Mouse (Mus musculus): ENCODE data around the gene Gm20441. TPM values are rescaled to one million over a fixed set of nuclear protein-coding genes. Genes with fewer than 3 reads are reported as not detected.
A peak's percentile ranks its signal among the peaks of the same experiment; 100 is the strongest.

Gene Gm20441
- total RNA-seq (2015; ENCODE audit: low replicate concordance), result not detected in 2 replicates
- total RNA-seq (2017; ENCODE audit: low replicate concordance), result not detected in 2 replicates

DNA sequence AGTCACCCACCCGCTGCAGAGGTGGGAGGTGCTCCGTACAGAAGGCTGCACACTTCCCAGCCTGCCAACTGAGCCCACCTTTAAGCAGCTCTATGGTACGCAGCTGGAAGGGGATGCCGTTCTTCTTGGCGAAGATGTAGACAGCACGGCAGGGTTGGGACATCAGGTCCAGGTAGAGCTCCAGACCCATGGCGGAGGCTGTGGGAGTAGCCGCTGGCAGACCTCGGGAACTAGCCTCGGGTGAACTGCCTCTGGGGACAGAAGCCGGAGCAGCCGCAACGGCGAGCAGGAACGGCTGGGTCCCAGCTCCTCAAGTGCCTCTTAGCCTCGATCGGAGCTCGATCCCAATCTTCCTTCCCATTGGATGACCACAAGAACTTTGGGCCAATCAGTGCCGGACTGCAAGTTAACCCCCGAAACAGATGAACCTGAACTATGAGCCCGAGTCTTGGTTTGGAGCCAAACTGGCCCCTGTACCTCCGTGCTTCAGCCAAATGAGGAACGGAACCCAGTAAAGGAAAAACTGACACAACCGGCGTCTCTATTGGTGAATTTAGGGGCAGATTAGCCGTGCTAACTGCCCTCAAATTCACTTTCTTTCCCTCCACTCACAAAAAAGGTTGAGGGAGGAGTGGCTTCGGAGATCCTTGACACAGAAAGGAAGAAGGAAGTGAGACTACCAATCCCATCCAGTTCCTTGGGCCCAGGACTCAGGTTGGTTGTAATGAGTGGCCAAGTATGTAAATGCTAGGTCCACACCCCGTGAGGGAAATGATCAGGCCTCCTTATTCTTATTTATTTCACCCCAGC, at the start of gene Gm20441, which contains the start of gene Gstt3:
Gm20441 (minus strand) TSS at position 186 of the 810 bp plus-strand sequence.
Gstt3 (minus strand) TSS at position 646 of the 810 bp plus-strand sequence.
- ATAC-seq (replicated peaks; ENCODE audit: low FRiP score, poor library complexity, severe bottlenecking), result no peak

DNA sequence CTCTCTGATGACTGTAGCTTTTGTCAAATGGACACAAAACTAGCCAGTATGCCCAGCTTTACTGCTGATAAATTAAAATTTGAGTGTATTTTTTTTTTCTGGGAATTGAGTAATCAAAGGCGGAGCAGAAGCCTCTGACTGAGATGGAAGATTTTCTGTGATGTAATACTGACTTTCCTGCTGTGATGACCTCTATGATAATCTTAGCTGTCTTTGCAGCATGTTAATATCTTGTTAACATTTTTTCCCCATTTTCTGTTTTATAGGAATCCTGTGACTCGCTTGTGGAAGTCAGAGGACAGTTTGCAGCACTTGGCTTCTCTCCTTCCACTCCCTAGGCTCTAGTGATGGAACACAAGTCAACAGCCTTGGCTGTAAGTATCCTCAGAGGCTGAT, 49.5 kb upstream of the Gm20441 start:
- ATAC-seq (replicated peaks; ENCODE audit: low FRiP score, poor library complexity, severe bottlenecking), result no peak

DNA sequence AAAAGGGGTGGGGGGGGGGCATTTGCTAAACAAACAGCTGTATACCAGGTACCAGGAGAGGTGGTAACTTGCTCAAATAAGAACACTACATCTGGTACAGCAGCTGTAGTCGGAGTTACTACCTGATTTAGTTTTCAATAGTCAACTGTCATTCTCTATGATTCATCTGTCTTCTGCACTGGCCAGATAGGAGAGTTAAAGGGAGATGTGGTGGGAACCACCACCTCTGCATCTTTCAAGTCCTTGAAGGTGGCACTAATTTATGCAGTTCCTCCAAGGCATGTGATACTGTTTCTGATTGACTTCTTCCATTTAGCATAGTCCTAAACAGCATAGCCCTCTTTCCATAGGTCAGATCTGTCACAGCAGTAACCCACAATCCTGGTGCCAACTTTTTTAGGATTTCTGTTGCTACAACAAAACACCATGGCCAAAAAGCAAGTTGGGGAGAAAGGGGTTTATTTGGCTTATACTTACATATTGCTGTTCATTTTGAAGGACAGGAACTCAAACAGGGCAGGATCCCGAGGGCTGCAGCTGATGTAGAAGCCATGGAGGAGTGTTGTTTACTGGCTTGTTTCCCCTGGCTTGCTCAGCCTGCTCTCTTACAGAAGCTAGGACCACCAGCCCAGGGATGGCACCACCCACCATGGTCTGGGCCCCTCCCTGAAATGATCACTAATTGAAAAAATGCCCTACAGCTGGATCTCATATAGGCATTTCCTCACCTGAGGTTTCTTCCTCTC, 48.9 kb upstream of the Gm20441 start:
- ATAC-seq (replicated peaks; ENCODE audit: low FRiP score, poor library complexity, severe bottlenecking), result no peak

DNA sequence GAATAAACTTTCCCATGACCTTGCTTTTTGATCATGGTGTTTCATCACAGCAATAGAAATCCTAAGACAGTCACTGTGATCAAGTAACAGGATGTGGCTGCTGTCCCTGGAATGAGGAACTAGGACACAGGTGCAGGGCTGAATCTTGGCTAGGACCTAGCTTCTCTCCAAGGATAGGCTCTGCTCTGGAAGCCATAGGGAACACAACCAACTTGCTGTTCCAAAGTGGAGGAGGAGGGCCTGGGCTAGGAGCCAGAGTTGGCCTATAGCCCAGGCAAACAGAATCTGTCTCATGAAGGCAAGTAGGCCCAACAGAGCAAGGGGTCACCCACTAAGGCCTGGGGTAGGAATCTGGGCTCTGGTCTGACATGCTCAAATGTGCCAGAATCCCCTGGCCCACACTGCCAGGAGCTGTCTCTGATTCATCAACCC, 47.8 kb upstream of the Gm20441 start:
- no peak for ATAC-seq (replicated peaks; ENCODE audit: low FRiP score, poor library complexity, severe bottlenecking)

DNA sequence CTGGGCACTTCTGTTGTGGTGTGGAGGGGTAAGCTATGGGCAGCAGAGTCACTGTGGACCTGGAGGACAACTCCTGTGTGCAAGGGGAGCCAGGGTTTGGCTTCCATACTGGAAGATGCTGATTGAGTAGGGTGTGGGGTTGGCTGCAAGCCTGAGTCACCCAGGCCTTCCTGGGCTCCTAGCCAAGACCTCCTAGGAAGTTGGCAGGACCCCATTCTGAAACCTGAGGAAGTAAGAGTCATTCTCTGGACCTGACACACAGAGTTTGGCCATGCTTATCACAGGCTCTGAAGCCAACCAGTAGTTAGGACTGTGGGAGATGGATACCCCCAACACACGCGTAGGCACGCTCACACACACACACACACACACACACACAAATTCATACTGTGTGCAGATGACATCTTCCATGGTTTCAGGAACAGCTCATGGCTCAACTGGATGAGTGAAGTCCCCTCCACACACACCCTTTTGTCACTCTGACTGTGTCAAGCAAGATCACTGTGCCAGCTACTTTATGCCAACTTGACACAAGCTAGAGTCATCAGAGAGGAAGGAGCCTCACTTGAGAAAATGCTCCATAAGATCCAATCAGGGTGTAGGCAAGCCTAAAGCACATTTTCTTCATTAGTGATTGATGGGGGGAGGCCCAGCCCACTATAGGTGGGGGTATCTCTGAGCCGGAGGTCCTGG, 47.1 kb upstream of the Gm20441 start:
- no peak for ATAC-seq (replicated peaks; ENCODE audit: low FRiP score, poor library complexity, severe bottlenecking)

DNA sequence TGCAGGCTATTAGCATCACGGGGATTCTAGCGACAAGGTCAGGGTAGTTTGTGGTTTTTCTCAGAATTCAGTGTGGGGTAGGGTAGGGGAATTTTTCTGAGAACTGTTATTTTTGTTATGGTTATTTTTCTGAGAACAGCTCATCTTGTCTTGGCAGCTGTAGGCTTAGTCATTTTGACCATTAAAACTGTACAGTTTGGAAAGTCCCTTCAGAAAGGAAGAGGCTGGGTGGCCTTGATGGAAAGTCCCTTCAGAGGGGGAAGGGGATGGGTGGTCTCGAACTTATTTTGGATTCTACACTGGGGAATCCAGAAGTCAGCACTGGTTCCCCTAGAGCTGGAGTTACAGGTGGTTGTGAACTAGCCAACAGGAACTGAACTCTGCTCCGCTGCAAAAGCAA, 43.8 kb upstream of the Gm20441 start:
- ATAC-seq (replicated peaks; ENCODE audit: low FRiP score, poor library complexity, severe bottlenecking), result no peak

DNA sequence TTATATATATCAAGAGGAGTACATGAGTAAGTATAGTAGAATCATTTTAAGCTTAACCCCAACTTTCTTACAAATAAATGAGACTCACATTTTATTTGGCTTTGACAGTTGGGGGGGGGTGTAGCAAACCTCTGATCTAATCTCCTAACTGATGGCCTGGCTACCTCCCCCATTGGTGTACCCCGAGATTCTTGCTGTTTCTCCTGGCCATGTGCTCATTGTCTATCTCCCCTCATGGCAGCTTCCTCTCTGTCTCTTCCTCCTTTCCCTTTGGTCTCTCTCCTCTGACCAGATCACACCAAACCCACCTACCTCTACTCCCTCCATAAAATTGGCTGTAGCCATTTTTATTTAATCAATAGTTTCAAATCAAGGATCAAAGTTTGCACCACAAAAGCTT, 43.0 kb upstream of the Gm20441 start:
- no peak for ATAC-seq (replicated peaks; ENCODE audit: low FRiP score, poor library complexity, severe bottlenecking)

DNA sequence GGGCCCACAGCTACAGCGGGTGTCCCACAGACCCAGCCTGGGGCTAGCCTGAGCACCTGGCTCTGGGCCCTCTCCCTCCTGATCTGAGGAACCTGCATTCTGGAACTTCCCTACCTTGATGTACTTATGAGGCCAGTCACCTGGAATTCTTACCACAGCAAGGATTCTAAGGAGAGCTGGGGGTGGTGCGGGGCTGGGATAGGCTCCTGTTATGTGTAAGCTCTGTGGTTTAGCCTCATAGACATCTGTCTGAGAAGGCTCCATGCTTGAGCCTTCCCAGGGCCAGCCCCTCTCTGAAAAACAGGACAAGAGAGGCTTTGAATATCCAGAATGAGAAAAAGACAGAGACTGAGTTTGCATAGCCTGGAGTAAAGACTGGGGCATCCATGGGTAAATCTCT, 41.7 kb upstream of the Gm20441 start, which contains the start of gene Gstt4:
Gstt4 (minus strand) TSS at position 101 of the 400 bp plus-strand sequence.
- ATAC-seq (replicated peaks; ENCODE audit: low FRiP score, poor library complexity, severe bottlenecking), result no peak

DNA sequence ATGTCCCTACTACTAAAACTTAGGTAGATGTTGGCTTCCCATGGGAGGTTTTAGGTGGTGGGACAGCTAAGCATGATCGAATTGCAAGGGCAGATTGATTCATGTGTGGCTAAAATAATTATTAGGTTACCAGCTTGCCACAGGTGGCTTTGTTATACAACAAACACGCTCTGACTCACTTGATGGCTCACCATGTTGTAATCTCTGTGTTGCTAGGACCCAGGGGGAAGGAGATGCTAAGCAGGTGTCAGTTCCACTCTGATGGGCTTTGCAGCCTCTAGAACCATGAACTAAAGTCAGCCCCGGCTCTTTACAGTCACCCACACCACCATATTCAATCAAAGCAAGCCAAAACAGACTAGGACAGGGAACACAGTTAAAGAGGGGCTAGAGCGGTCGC, 39.1 kb upstream of the Gm20441 start:
- no peak for ATAC-seq (replicated peaks; ENCODE audit: low FRiP score, poor library complexity, severe bottlenecking)

DNA sequence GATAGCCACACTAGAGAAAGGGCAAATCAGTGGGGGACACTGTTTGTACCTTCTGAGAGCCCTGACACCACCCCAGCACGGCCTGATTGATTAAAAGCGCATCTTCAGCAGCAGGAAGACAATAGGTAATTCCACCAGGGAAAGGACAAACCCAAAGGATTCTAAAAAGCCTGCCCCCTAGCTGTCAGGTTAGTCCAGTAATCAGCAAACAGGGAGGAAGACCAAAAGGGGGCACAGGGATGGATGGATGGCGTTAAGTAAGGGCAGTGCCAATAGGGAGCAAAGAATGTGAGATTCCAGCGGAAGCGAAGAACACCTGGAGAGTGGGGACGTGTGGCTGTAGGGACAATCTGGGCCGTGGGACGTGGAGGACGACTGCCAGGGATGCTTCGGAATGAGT, 37.9 kb upstream of the Gm20441 start:
- ATAC-seq (replicated peaks; ENCODE audit: low FRiP score, poor library complexity, severe bottlenecking), result no peak

DNA sequence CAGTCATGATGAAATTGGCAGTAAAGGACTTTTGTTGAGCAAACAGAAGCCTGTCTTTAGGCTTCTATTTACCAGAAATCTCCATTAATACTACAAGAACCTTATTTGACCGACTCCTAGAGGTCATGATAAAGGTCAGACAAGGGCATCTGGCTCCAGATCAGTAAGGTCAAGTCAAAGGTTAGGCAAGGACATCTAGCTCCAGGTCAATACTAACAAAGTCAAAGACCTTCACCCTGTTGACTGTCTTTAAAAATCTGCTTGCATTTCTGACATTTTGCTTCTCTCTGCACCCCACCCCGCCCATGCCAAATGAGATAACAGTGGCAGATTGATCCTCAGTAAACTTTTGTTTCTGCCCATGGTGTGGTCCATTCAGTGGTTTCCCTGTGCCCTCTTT, 23.5 kb upstream of the Gm20441 start:
- no peak for ATAC-seq (replicated peaks; ENCODE audit: low FRiP score, poor library complexity, severe bottlenecking)

DNA sequence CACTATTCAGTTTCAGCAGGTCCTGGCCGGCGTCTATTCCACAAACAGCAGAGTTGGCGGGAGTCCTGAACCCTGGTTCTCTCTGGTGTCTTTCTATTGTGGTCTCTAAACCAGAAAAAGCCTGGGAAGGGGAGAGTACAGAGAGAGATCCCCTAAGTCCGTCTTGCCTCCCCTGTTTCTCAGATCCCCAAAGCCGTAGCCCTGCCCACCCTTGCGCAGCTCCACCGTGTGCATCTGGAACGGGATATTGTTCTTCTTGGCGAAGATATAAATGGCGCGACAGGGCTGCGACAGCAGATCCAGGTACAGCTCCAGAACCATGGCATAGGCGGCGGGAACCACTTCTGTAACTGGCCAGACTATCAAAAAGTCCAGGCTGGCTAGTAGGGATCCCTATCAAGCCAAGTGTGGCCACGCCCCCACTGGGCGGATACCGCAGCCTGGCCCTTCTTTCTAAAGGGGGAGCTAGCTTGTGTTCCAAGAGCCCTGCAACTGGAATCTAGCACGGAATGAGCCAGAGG, 17.5 kb upstream of the Gm20441 start, which contains the start of gene Gstt1:
Gstt1 (minus strand) TSS at position 409 of the 521 bp plus-strand sequence.
- peak; percentile 93 for ATAC-seq (replicated peaks; ENCODE audit: low FRiP score, poor library complexity, severe bottlenecking)

DNA sequence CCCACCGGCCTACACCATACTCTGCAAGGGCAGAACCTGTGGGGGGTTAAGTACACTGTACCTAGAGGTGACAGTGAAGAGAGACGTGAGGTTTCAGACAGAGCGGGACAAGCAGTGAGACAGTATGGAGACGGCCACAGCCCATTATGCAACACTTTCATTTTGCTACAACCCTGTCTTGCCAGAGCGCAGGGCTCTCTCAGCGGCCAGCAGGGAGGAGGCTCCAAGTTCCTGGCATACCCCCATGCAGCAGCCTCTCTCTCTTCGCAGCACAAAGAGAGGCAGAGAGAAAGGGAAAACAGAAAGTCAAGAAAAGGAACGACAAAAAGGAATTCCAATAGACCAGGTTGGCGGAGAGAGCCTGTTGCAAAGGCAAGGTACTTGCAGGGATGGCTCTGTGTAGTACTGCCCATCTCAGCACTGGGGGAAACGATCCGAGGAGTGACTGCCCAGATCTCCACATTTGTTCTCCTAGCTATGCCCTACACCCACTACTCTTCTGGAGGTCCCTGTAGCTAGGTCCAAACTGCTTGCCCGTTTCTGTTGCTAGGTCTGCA, 16.9 kb upstream of the Gm20441 start:
- peak; percentile 66 for ATAC-seq (replicated peaks; ENCODE audit: low FRiP score, poor library complexity, severe bottlenecking)

DNA sequence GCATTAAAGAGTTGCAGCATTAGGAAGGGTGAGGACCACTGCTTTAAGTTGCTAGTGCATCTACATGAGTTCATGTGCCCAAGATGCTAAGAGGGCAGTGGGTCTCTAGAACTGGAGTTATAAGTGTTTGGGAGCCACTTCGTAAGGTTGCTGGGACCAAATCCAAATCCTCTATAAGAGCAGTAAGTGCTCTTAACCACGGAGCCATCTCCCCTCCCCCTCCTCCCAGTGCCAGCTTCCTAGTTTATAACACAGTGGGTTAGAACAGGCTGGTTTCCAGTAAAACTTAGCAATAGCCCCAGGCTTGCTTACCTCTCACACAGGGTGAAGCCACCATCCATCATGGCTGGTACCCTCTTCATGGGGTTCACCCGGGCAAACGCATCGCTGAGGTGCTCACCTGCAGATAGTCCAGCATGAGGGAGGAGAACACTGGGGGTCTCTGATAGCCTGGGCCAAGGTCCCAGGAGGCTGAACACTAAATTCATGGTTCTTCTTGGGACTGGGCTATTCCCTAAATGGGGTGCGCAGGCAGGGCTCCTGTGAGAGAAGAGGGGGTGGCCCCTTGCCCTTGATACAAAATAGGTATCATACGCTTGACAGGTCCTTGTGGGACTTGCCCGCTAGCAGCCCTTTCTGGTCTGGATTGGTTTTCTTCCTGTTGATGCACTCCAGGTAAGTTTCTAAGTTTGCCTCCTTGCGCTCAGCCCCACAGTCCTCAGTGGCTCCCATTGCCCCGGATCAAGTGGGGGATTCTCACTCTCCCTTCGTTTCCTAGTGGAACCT, 16.2 kb upstream of the Gm20441 start:
- ATAC-seq (replicated peaks; ENCODE audit: low FRiP score, poor library complexity, severe bottlenecking), result no peak

DNA sequence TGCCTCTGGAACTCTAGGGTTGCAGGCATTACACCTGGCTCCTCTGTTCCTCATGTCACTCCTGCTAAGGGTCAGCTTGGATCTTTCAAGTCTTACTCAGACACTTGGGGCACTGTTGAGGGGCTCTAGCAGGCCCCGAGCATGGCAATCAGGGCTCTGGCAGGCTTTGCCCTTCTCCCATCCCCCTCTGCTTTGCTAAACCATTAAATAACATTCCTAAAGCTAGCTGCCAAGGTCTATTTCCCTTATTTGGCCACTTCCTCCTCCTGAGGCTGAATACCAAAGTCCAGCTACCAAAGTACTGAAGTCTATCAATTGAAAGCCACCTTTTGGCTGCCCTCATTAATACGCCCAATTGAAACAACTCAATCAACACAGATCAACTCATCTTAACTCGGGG, 14.1 kb upstream of the Gm20441 start:
- no peak for ATAC-seq (replicated peaks; ENCODE audit: low FRiP score, poor library complexity, severe bottlenecking)

DNA sequence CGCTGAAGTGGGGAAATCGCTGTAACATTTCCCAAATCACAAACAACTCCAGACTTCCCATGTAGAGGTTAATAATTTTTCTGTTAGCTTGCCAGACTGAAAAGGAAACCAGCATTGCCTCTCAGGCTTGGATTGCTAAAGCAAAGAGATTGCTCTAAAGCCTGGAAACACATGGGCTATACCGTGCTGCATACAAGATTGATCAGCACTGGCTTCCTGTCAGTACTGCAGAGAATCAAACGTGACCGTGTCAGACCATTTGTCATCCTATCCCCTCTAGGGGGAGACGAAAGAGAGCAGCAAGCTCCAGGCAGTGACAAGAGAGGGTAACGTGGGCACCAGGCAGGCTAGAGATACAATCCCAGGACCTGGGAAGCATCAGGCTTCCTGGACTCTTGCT, 10.0 kb upstream of the Gm20441 start:
- ATAC-seq (replicated peaks; ENCODE audit: low FRiP score, poor library complexity, severe bottlenecking), result no peak

DNA sequence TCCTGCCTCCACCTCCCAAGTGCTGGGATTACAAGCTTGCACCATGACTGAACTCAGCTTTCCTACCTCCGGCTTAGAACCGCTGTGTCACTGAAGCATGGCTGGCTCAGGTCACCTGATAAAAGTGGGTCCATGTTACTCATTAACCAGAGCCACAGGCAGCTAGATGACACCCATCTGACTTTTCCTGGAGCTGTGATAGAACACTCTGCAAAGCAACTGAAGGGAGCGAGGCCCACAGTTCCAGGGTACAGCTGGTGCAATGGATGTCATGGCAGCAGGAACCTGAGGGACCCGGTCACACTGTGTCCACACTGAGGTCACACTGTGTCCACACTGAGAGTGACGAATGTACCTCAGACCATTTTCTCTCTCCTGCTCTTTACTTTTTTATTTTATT, 9.1 kb upstream of the Gm20441 start:
- ATAC-seq (replicated peaks; ENCODE audit: low FRiP score, poor library complexity, severe bottlenecking), result no peak

DNA sequence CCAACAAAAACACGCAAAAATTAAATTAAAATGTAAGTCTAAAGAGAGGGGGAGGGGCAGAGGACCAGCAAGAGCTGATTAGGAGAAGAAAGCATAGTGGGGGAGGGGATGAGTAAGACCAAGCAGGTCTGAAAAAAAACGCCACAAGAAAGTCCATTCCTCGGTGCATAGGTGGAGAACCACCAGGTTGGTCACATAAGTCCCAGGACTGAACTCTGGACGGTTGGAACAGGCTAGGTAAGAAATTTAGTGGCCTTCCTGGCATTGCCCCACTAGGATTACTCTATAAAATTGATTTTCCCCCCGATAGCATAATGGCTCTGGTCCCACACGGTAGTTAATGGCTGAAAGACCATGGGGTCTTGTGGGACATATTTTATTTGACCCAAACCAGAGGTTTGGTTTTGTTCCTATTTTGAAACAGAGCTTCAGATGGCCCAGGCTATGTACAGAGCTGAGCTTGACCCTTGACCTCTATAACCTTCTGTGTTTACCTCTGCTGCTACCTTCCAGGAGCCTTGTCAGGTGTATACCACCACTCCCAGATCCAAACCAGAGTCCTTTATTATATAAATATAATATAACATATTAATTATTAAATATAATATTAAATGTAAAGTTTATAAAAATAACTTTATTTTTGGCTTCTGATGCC, 8.5 kb upstream of the Gm20441 start:
- ATAC-seq (replicated peaks; ENCODE audit: low FRiP score, poor library complexity, severe bottlenecking), result no peak
